Mouse (Mus musculus) midbrain, embryonic 11.5 days (tissue): Measurements from ENCODE around the gene Pkp1. TPM values are rescaled to one million over a fixed set of nuclear protein-coding genes. Genes with fewer than 3 reads are reported as not detected.

Experiments used
- ATAC-seq: fragments of 200-750 bp; cut with Nextera tagmentation; 2 replicates; pipeline ENCODE4 v1.8.0; 2017; ENCODE audit warnings: moderate TSS enrichment, moderate library complexity; ENCODE audit not compliant: low FRiP score
- DNase-seq: peaks from one replicate; pipeline ENCODE4 v3.0.0; 2015; ENCODE audit warnings: low spot score; ENCODE audit errors: missing footprints
- H3K27ac ChIP-seq: fragments of 300-500 bp; sonication (generic); 2 replicates; pipeline ENCODE4 v1.5.1; 2014; ENCODE audit warnings: low read depth, low read length
- H3K27me3 ChIP-seq: fragments of 300-500 bp; sonication (generic); 2 replicates; pipeline ENCODE4 v1.6.1; 2014; ENCODE audit warnings: mild to moderate bottlenecking, low read length, moderate library complexity, mixed read lengths; ENCODE audit not compliant: control insufficient read depth, insufficient read depth
- H3K36me3 ChIP-seq: fragments of 300-500 bp; sonication (generic); 2 replicates; pipeline ENCODE4 v1.6.1; 2014; ENCODE audit warnings: mild to moderate bottlenecking, low read length, moderate library complexity, mixed read lengths; ENCODE audit not compliant: control insufficient read depth, insufficient read depth
- H3K4me1 ChIP-seq: fragments of 300-500 bp; sonication (generic); 2 replicates; pipeline ENCODE4 v1.6.1; 2014; ENCODE audit warnings: low read length; ENCODE audit not compliant: control insufficient read depth, insufficient read depth
- H3K4me2 ChIP-seq: fragments of 300-500 bp; sonication (generic); 2 replicates; pipeline ENCODE4 v1.6.1; 2014; ENCODE audit warnings: mild to moderate bottlenecking, moderate library complexity
- H3K4me3 ChIP-seq: fragments of 300-500 bp; sonication (generic); 2 replicates; pipeline ENCODE4 v1.5.1; 2014; ENCODE audit warnings: low read depth, low read length
- H3K9ac ChIP-seq: fragments of 300-500 bp; sonication (generic); 2 replicates; pipeline ENCODE4 v1.6.1; 2014; ENCODE audit warnings: low read length
- H3K9me3 ChIP-seq: fragments of 300-500 bp; sonication (generic); 2 replicates; pipeline ENCODE4 v1.6.1; 2016; ENCODE audit warnings: low read length; ENCODE audit not compliant: control insufficient read depth
- WGBS: fragments of 180-500 bp; shearing (Covaris S2); extraction: QIAGEN DNeasy Blood & Tissue Kit; methylation state at CpG from one replicate; pipeline ENCODE4 v1.1.7; 2014; 5-methylcytosine and 5-hydroxymethylcytosine counted together
- polyA plus RNA-seq: library from polyadenylated mRNA; unstranded; fragments of >200 nt; fragmentation: Nextera tagmentation; extraction: Ambion mirVana; gene quantifications from 2 replicates; pipeline ENCODE4 v1.2.1, GENCODE M21; 2014

Pkp1 gene
- polyA plus RNA-seq, result 0.04 and 0.11 TPM in 2 replicates

GRCm38 (mm10) chr1:135918644-135919407 lies at the start of gene Pkp1:
Pkp1 (minus strand) TSS chr1:135919207.
- peaks cover 5% of the 10 kb centered on the region; the same call in 1 of the 2 replicates for H3K4me1 ChIP-seq
- H3K27ac ChIP-seq, result no peak within 1 kb of the TSS
- ATAC-seq (no peak), DNase-seq (peak; percentile 87)
- H3K4me3 ChIP-seq, result peak within 1 kb of the TSS; percentile 5; the same call in 1 of the 2 replicates
- WGBS, result under 1% methylated on average over 67 of the region's 67 CpGs
- peaks cover 43% of the 10 kb centered on the region for H3K27me3 ChIP-seq
- H3K36me3 ChIP-seq, result no peaks in the 10 kb centered on the region
- H3K4me2 ChIP-seq, result peak within 1 kb of the TSS; percentile 30
- no peaks in the 10 kb centered on the region for H3K9me3 ChIP-seq
- H3K9ac ChIP-seq, result no peak within 1 kb of the TSS

- Histone ChIP-seq H3K36me3 (no peaks in the 10 kb centered on the region), H3K27me3 (no peaks in the 10 kb centered on the region), H3K9me3 (no peaks in the 10 kb centered on the region), H3K9ac (no peak overlapping the region), H3K4me2 (no peak overlapping the region), H3K4me3 (no peak overlapping the region), H3K27ac (no peak overlapping the region), H3K4me1 (no peaks in the 10 kb centered on the region)
- DNase-seq (peak; percentile 61), ATAC-seq (no peak)
- 76% methylated on average over 4 of the region's 4 CpGs for WGBS
Measured at GRCm38 (mm10) chr1:135967739-135968138, 48.7 kb upstream of the Pkp1 start.

GRCm38 (mm10) chr1:135964561-135964960 lies 45.6 kb upstream of the Pkp1 start:
- Histone ChIP-seq H3K9ac (no peak overlapping the region), H3K9me3 (no peaks in the 10 kb centered on the region), H3K4me3 (no peak overlapping the region), H3K27ac (no peak overlapping the region), H3K4me2 (no peak overlapping the region), H3K27me3 (no peaks in the 10 kb centered on the region), H3K36me3 (no peaks in the 10 kb centered on the region), H3K4me1 (no peaks in the 10 kb centered on the region)
- DNase-seq (peak; percentile 62), ATAC-seq (no peak)
- WGBS, result 67% methylated on average over 11 of the region's 11 CpGs

- no peaks in the 10 kb centered on the region for H3K27me3 ChIP-seq
- no peak overlapping the region for H3K9ac ChIP-seq
- no peak overlapping the region for H3K27ac ChIP-seq
- ATAC-seq, result no peak
- H3K4me3 ChIP-seq, result no peak overlapping the region
- DNase-seq, result no peak
- no peaks in the 10 kb centered on the region for H3K9me3 ChIP-seq
- no peaks in the 10 kb centered on the region for H3K36me3 ChIP-seq
- H3K4me1 ChIP-seq, result no peaks in the 10 kb centered on the region
- WGBS, result 81% methylated on average over 5 of the region's 5 CpGs
- H3K4me2 ChIP-seq, result no peak overlapping the region
Measured at GRCm38 (mm10) chr1:135963177-135963576, 44.2 kb upstream of the Pkp1 start.

- ATAC-seq (peak; percentile 16; the same call in 1 of the 2 replicates), DNase-seq (peak; percentile 91)
- H3K4me1 ChIP-seq, result no peaks in the 10 kb centered on the region
Measured at GRCm38 (mm10) chr1:135958483-135958882, 39.5 kb upstream of the Pkp1 start.

DNA sequence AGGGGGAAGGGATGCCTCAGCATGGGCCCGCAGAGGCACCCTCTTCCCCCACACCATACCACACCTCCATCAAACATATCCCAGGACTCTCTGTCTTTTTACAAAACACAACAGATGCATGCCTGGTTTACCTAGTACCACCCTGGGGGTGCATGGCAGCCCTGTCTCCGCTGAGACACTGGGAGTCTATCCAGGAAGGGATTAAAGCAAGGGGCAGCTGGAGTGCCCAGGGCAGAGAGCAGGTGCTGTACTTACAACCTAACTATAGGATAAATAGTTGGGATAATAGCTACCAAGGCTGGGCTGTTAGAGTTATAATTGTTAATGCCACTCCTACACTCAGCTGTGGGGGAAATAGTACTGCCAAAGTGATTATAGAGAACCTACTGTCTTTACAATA lies 29.9 kb upstream of the Pkp1 start:
- 65% methylated on average over 2 of the region's 2 CpGs for WGBS
- H3K27me3 ChIP-seq, result no peaks in the 10 kb centered on the region
- H3K4me1 ChIP-seq, result no peaks in the 10 kb centered on the region
- no peak overlapping the region for H3K4me2 ChIP-seq
- no peak overlapping the region for H3K4me3 ChIP-seq
- ATAC-seq (no peak), DNase-seq (no peak)
- no peak overlapping the region for H3K9ac ChIP-seq
- no peaks in the 10 kb centered on the region for H3K9me3 ChIP-seq
- H3K36me3 ChIP-seq, result no peaks in the 10 kb centered on the region
- no peak overlapping the region for H3K27ac ChIP-seq

More at GRCm38 (mm10) chr1:135958483-135958882, 39.5 kb upstream of the Pkp1 start:
- H3K9me3 ChIP-seq, result no peaks in the 10 kb centered on the region
- no peak overlapping the region for H3K27ac ChIP-seq
- no peak overlapping the region for H3K4me3 ChIP-seq
- H3K9ac ChIP-seq, result no peak overlapping the region
- no peaks in the 10 kb centered on the region for H3K36me3 ChIP-seq
- H3K4me2 ChIP-seq, result no peak overlapping the region
- 56% methylated on average over 4 of the region's 4 CpGs for WGBS
- H3K27me3 ChIP-seq, result no peaks in the 10 kb centered on the region

DNA sequence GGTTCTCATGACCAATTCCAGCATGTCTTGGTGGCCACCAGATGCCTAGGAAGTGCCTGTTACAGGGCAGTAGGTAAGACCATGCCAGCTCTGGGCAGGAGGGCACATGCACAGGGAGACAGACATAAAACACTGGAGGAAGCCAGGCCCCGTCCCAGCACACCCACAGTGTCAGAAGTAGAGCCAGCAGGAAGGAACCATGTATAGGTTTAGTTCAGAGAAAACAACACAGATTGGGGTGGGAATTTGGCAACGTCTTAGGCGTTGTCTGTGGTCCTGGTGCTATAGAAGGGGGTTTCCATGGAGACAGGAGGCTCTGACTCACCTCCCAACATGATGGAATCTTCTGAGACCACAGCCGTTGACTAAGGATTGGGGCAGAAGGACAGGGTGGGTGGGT lies 27.2 kb upstream of the Pkp1 start:
- Histone ChIP-seq H3K27ac (no peak overlapping the region), H3K4me1 (no peaks in the 10 kb centered on the region), H3K9ac (no peak overlapping the region), H3K9me3 (no peaks in the 10 kb centered on the region), H3K27me3 (no peaks in the 10 kb centered on the region), H3K36me3 (no peaks in the 10 kb centered on the region), H3K4me2 (no peak overlapping the region), H3K4me3 (no peak overlapping the region)
- WGBS, result 66% methylated on average over 4 of the region's 4 CpGs
- DNase-seq (no peak), ATAC-seq (no peak)

DNA sequence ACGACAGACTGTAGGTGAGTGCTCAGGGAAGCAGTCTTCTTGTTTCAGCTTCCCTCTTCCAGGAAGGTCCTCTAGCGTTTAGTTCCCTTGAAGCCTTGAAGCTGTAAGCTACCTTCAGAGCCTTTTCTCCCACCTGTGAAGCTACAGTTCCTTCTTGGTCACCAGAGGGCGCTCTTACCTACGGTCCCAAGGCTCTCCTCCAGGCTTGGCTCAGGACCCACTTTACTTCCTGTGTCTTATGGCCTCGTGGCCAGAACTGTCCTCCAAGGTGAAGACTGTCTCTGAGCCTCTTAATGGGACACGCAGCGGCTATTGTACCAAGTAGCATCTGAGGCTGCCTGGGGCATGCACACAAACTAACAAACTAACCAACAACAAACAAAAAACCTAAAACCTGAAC lies 26.7 kb upstream of the Pkp1 start:
- no peaks in the 10 kb centered on the region for H3K9me3 ChIP-seq
- no peak overlapping the region for H3K4me2 ChIP-seq
- DNase-seq, result no peak
- H3K36me3 ChIP-seq, result no peaks in the 10 kb centered on the region
- no peaks in the 10 kb centered on the region for H3K4me1 ChIP-seq
- H3K9ac ChIP-seq, result no peak overlapping the region
- no peak overlapping the region for H3K4me3 ChIP-seq
- WGBS, result 12% methylated on average over 7 of the region's 7 CpGs
- no peak for ATAC-seq
- H3K27me3 ChIP-seq, result no peaks in the 10 kb centered on the region
- H3K27ac ChIP-seq, result no peak overlapping the region

- no peaks in the 10 kb centered on the region for H3K36me3 ChIP-seq
- no peak overlapping the region for H3K27ac ChIP-seq
- H3K9me3 ChIP-seq, result no peaks in the 10 kb centered on the region
- H3K9ac ChIP-seq, result no peak overlapping the region
- no peak overlapping the region for H3K4me3 ChIP-seq
- ATAC-seq, result peak; percentile 74
- WGBS, result 46% methylated on average over 12 of the region's 12 CpGs
- no peak overlapping the region for H3K4me2 ChIP-seq
- peak; percentile 93 for DNase-seq
- no peaks in the 10 kb centered on the region for H3K4me1 ChIP-seq
- H3K27me3 ChIP-seq, result no peaks in the 10 kb centered on the region
Measured at GRCm38 (mm10) chr1:135944526-135945259, 25.7 kb upstream of the Pkp1 start.
